Mouse (Mus musculus) limb, embryonic 11.5 days (tissue): ENCODE results near the gene Sdhaf2. TPM values are rescaled to one million over a fixed set of nuclear protein-coding genes. Genes with fewer than 3 reads are reported as not detected.

Experiments used
- ATAC-seq: fragments of 200-750 bp; cut with Nextera tagmentation; 2 replicates; pipeline ENCODE4 v1.8.0; 2017; ENCODE audit warnings: low read depth; ENCODE audit not compliant: insufficient number of reproducible peaks, low FRiP score, low TSS enrichment
- DNase-seq: peaks from one replicate; pipeline ENCODE4 v3.0.0-alpha.2; 2015; ENCODE audit warnings: low spot score
- H3K27ac ChIP-seq: fragments of 300-500 bp; sonication (generic); replicated peaks from 2 replicates; pipeline ENCODE4 v1.5.1; 2014; ENCODE audit warnings: low read depth, mild to moderate bottlenecking, low read length
- H3K27me3 ChIP-seq: fragments of 300-500 bp; sonication (generic); 2 replicates; pipeline ENCODE4 v1.6.1; 2014; ENCODE audit warnings: mild to moderate bottlenecking, low read length, mixed read lengths; ENCODE audit not compliant: control insufficient read depth, insufficient read depth
- H3K36me3 ChIP-seq: fragments of 300-500 bp; sonication (generic); 2 replicates; pipeline ENCODE4 v1.6.1; 2014; ENCODE audit warnings: mild to moderate bottlenecking, low read length, moderate library complexity, mixed read lengths; ENCODE audit not compliant: control insufficient read depth, insufficient read depth
- H3K4me1 ChIP-seq: fragments of 300-500 bp; sonication (generic); 2 replicates; pipeline ENCODE4 v1.6.1; 2014; ENCODE audit warnings: low read length, mixed read lengths; ENCODE audit not compliant: control insufficient read depth, insufficient read depth
- H3K4me2 ChIP-seq: fragments of 300-500 bp; sonication (generic); 2 replicates; pipeline ENCODE4 v1.6.1; 2014; ENCODE audit warnings: low read depth, mild to moderate bottlenecking, moderate library complexity; ENCODE audit not compliant: severe bottlenecking
- H3K4me3 ChIP-seq: fragments of 300-500 bp; sonication (generic); 2 replicates; pipeline ENCODE4 v1.5.1; 2014; ENCODE audit warnings: low read depth, low read length
- H3K9ac ChIP-seq: fragments of 300-500 bp; sonication (generic); 2 replicates; pipeline ENCODE4 v1.6.1; 2014; ENCODE audit warnings: mild to moderate bottlenecking, low read length
- H3K9me3 ChIP-seq: fragments of 300-500 bp; sonication (generic); 2 replicates; pipeline ENCODE4 v1.6.1; 2016; ENCODE audit warnings: low read length; ENCODE audit not compliant: control insufficient read depth
- WGBS: fragments of 180-500 bp; shearing (Covaris S2); extraction: QIAGEN DNeasy Blood & Tissue Kit; methylation state at CpG from one replicate; pipeline ENCODE4 v1.1.7; 2014; 5-methylcytosine and 5-hydroxymethylcytosine counted together
- polyA plus RNA-seq: library from polyadenylated mRNA; unstranded; fragments of >200 nt; fragmentation: Nextera tagmentation; extraction: Ambion mirVana; gene quantifications from 2 replicates; pipeline ENCODE4 v1.2.1, GENCODE M21; 2014

The Sdhaf2 gene
- polyA plus RNA-seq, 1 experiment from 2014 or later, result 61.0 TPM

DNA sequence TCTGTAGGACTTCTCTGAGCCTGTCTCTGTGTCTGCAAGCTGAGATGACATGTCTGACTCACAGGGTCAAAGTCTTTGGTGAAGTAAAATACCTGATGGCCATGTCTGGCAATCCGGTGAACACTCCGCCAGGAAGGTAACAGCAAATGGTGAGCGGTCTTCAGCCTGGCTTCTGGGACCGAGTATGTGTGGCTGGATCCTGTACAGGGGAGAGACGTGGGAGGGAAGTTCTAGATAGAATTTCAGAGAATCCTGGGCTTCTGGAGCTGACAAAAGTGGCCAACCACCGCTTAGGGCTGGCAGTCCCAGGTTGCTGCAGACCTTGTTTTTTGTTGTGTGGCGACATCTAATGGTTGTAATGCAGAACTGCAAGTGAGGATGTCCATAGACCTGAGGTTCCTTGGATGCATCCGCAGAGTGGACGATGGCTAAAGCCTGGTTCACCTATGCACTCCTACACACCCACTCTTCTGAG, 39.6 kb downstream of the Sdhaf2 start:
- DNase-seq, result peak; percentile 72
- no peak overlapping the region for H3K27ac ChIP-seq
- no peak overlapping the region for H3K4me3 ChIP-seq
- H3K4me2 ChIP-seq, result no peak overlapping the region
- H3K9ac ChIP-seq, result no peak overlapping the region
- no peaks in the 10 kb centered on the region for H3K36me3 ChIP-seq
- WGBS, result 19% methylated on average over 9 of the region's 9 CpGs
- H3K4me1 ChIP-seq, result no peaks in the 10 kb centered on the region
- H3K27me3 ChIP-seq, result no peaks in the 10 kb centered on the region
- no peaks in the 10 kb centered on the region for H3K9me3 ChIP-seq
- peak; percentile 47 for ATAC-seq

DNA sequence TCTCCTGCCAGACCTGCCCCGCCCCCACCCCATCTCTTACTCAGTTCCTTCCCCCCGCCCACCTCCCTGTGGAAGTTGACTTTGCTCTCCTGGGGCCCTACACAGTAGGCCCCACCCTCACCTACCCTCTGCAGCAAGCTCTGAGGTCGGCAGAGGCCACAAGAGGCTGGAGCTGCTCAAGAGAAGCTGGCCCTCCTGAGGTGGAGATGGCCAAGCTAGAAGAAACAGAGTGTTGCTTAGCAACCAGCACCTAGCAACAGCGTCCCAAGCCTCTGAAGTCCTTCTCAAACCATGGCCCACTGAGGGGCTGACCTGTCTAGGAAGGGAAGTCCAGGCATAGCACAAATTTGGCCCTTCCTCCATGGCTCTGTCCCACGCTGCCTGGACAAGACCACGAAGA, 43.2 kb downstream of the Sdhaf2 start, which contains the start of gene Ppp1r32:
Gene Ppp1r32 (minus strand): TSS at position 226 of the 400 bp plus-strand sequence.
- Histone ChIP-seq H3K4me2 (no peak within 1 kb of the TSS), H3K4me3 (no peak within 1 kb of the TSS), H3K9ac (no peak within 1 kb of the TSS), H3K27me3 (no peaks in the 10 kb centered on the region), H3K9me3 (no peaks in the 10 kb centered on the region), H3K4me1 (no peaks in the 10 kb centered on the region), H3K27ac (no peak within 1 kb of the TSS), H3K36me3 (no peaks in the 10 kb centered on the region)
- WGBS, result 31% methylated on average over 6 of the region's 6 CpGs
- ATAC-seq, result no peak
- peak; percentile 52 for DNase-seq

GRCm38 (mm10) chr19:10479541-10479940, 46.4 kb downstream of the Sdhaf2 start:
- H3K27me3 ChIP-seq, result no peaks in the 10 kb centered on the region
- no peak overlapping the region for H3K4me3 ChIP-seq
- no peak overlapping the region for H3K9ac ChIP-seq
- WGBS, result 43% methylated on average over 4 of the region's 4 CpGs
- no peaks in the 10 kb centered on the region for H3K36me3 ChIP-seq
- H3K4me2 ChIP-seq, result no peak overlapping the region
- no peaks in the 10 kb centered on the region for H3K4me1 ChIP-seq
- ATAC-seq, result no peak
- H3K27ac ChIP-seq, result no peak overlapping the region
- no peaks in the 10 kb centered on the region for H3K9me3 ChIP-seq
- no peak for DNase-seq

- no peak overlapping the region for H3K4me2 ChIP-seq
- no peaks in the 10 kb centered on the region for H3K9me3 ChIP-seq
- H3K9ac ChIP-seq, result no peak overlapping the region
- H3K4me3 ChIP-seq, result no peak overlapping the region
- whole genome bisulfite sequencing, result 24% methylated on average over 6 of the region's 6 CpGs
- H3K36me3 ChIP-seq, result no peaks in the 10 kb centered on the region
- H3K27ac ChIP-seq, result no peak overlapping the region
- DNase-seq (no peak), ATAC-seq (no peak)
- no peaks in the 10 kb centered on the region for H3K4me1 ChIP-seq
- no peaks in the 10 kb centered on the region for H3K27me3 ChIP-seq
These were observed 52.2 kb downstream of the Sdhaf2 start for GRCm38 (mm10) chr19:10473779-10474178.

- Histone ChIP-seq H3K9me3 (no peaks in the 10 kb centered on the region), H3K36me3 (no peaks in the 10 kb centered on the region), H3K4me2 (no peak overlapping the region), H3K4me1 (no peaks in the 10 kb centered on the region), H3K9ac (no peak overlapping the region), H3K27ac (no peak overlapping the region), H3K4me3 (no peak overlapping the region), H3K27me3 (no peaks in the 10 kb centered on the region)
- 80% methylated on average over 3 of the region's 3 CpGs for WGBS
- DNase-seq (no peak), ATAC-seq (no peak)
These were observed 53.0 kb downstream of the Sdhaf2 start for GRCm38 (mm10) chr19:10472958-10473357.

DNA sequence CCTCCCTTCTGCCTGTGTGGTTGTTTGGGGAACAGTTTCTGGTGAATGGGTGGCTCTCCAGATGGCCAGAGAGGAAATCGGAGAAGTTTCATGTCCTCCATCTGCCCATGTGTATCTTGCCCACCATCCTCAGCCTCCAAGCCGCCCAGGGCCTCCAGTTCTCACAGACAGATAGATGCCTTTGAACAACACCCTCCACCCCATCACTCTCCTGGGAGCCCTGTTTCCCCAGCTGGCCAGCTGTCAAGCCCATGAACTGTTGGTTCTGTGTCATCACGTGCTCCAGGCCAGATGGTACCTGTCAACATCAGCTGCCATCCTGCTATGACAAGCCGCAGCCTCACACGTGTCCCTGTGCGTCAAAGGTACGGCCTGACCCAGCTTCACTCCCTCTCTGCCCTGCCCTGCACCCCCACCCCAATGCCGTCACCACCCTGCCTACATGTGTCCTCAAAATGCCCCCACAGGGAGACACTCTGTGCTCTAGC, 56.7 kb downstream of the Sdhaf2 start:
- 48% methylated on average over 8 of the region's 8 CpGs for WGBS

DNA sequence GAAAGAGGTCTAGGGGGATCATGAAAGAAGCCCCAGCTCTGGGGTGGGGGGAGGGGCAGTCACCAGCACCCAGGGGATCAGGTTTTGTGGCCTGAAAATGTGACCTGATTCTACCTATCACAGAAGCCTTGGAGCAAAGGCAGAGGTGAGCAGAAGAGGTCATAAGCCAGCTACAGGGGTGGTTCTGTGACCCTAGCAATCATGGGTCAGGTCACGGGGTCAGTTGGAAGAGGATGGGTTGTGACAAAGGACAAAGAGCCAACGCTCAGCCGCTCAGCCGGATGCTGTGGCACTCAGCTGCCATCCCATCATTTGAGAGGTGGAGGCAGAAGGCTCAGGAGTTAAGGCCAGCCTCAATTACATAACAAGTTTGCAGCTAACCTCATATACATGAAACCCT, 61.5 kb downstream of the Sdhaf2 start:
- WGBS, result 21% methylated on average over 4 of the region's 4 CpGs
- ATAC-seq (no peak), DNase-seq (no peak)
- Histone ChIP-seq H3K27ac (no peak overlapping the region), H3K4me3 (no peak overlapping the region), H3K4me2 (no peak overlapping the region), H3K27me3 (peaks cover 16% of the 10 kb centered on the region), H3K9ac (no peak overlapping the region), H3K9me3 (no peaks in the 10 kb centered on the region), H3K4me1 (no peaks in the 10 kb centered on the region), H3K36me3 (no peaks in the 10 kb centered on the region)

More for the DNA sequence above, 56.7 kb downstream of the Sdhaf2 start:
- H3K27ac ChIP-seq, result no peak overlapping the region
- DNase-seq, result no peak
- H3K36me3 ChIP-seq, result no peaks in the 10 kb centered on the region
- ATAC-seq, result no peak
- H3K9me3 ChIP-seq, result no peaks in the 10 kb centered on the region
- no peak overlapping the region for H3K9ac ChIP-seq
- no peaks in the 10 kb centered on the region for H3K27me3 ChIP-seq
- no peak overlapping the region for H3K4me3 ChIP-seq
- H3K4me1 ChIP-seq, result no peaks in the 10 kb centered on the region
- H3K4me2 ChIP-seq, result no peak overlapping the region

DNA sequence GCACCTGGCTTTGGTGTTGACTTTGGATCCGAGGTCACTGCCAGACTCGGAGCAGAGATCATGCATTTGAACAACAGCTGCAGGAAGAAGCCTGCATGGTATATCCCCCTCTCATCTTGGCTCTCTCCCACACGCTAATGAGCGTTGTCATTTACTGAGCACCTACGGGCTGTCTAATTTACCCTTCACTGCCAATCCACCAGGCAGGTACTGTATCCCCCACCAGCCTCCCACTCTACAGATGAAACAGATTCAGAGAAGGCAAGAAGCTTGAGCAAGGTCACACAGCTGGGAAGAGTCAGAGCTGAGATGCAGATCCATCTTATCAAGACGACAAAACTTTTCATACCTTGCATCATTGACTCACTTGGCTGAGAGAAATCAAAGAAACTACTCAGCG, 64.4 kb downstream of the Sdhaf2 start:
- Histone ChIP-seq H3K36me3 (no peaks in the 10 kb centered on the region), H3K9me3 (no peaks in the 10 kb centered on the region), H3K4me3 (no peak overlapping the region), H3K4me1 (no peaks in the 10 kb centered on the region; the same call in 1 of the 2 replicates), H3K9ac (no peak overlapping the region), H3K27ac (no peak overlapping the region), H3K27me3 (peaks cover 41% of the 10 kb centered on the region), H3K4me2 (no peak overlapping the region)
- DNase-seq (no peak), ATAC-seq (no peak)
- 44% methylated on average over 7 of the region's 7 CpGs for WGBS

- H3K27me3 ChIP-seq, result peaks cover 58% of the 10 kb centered on the region
- no peaks in the 10 kb centered on the region for H3K9me3 ChIP-seq
- no peak overlapping the region for H3K4me3 ChIP-seq
- no peaks in the 10 kb centered on the region for H3K36me3 ChIP-seq
- no peak for DNase-seq
- H3K4me1 ChIP-seq, result no peaks in the 10 kb centered on the region; the same call in 1 of the 2 replicates
- 45% methylated on average over 11 of the region's 11 CpGs for WGBS
- no peak overlapping the region for H3K9ac ChIP-seq
- H3K27ac ChIP-seq, result no peak overlapping the region
- no peak overlapping the region for H3K4me2 ChIP-seq
- no peak for ATAC-seq
These were observed 66.0 kb downstream of the Sdhaf2 start for GRCm38 (mm10) chr19:10459907-10460306.
